Mouse (Mus musculus): ENCODE results near the gene Gal3st4.

The Gal3st4 gene

DNA sequence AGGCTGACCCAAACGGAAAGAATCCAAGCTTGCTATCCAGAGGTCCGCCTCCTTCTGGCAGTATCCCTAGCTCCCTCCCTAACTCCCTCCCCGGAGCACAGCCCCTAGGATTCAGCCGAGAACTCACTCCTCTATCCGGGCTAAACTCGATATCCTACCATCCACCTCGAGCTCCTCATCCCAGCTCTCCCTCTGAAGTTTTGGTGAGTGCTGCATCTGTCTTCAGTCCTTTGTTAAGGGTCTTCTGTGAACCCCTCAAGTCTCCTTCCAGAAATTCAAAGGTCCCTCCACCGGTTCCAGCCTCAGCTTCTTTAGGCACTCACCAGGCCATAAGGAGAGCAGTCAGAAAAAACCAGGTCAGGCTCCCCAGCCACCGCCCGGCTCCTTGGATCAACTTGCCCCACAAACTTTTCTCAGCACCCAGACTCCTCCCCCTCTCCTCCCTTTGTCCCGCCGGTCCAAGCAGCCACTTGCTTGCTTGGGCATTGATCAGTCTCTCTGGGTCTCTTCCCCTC is at the start of gene Gal3st4:
TSS of gene Gal3st4 (minus strand) at position 432 of the 515 bp plus-strand sequence.
- DNase-seq (ENCODE audit: low read depth, low spot score) = no peak

DNA sequence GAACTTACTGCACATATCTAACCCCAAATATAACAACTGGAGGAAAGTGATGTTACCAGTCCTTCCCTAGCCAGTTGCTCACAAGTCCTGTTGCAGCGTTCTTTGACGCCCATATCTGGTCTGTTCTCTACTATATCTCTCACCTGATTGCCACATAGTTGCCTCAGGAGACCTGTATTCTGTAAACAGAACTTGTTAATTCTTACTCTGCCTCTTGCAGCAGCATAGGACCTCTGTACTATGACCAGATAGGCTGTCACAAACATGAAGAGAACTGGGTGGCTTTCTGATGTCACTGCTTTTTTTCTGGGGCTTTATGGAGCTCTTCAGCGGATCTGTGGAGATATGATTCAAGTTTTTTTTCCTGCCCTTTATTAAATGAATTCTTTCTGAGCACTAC is 40.2 kb upstream of the Gal3st4 start:
- DNase-seq (ENCODE audit: low read depth, low spot score) = no peak

DNA sequence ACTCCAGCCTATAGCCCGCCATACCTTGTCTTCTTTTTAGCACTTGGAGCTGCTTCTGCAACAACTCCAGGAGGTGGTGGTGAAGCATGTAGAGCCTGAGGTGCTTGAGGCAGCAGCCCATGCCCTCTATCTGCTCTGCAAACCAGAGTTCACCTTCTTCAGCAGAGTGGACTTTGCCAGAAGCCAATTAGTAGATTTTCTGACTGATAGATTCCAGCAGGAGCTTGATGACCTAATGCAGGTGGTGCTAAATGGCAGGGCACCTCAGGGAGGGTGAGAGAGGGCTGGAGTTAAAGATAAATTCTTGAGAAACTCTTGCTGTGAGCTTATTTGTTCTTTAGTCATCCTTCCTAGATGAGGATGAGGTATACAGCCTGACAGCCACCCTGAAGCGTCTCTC is 27.0 kb upstream of the Gal3st4 start:
- DNase-seq (ENCODE audit: low read depth, low spot score) = no peak

DNA sequence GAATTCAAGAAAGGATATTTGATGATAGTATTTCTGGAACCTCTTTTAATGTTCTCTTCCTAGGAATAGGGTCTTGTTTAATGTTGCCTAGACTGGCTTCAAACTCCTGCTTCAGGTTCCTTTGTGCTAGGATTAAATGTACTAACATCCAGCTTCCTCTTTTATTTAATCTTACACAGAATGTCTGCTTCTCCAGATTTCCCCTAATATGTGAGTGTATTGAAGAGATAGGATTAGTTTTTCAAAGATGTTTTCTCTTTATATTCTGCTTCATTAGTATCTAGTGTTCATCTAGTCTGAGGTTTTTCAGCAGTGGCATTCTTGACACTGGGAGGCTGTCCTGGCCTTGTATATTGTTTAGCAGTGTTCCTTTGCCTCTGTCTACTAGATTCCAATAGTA is 21.5 kb upstream of the Gal3st4 start:
- no peak for DNase-seq (ENCODE audit: low read depth, low spot score)

DNA sequence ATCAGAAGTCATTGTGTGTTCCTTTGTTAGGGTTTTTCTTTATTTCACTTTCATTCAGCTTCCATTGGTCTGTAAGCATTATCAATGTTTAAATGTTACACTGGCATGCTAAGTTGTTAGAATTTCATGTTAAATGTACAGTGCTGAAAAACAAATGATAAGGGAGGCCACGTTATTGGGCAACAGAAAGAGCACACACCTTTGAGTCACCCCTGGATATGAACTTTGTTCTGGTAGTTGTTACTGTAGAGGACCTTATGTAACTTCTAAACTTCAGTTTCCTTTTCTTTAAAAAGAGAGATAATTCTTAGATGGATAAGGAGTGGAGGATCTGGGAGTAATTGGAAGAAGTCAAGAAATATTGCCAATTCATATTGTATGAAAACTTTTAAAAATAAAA is 19.0 kb upstream of the Gal3st4 start:
- DNase-seq (ENCODE audit: low read depth, low spot score) = no peak

DNA sequence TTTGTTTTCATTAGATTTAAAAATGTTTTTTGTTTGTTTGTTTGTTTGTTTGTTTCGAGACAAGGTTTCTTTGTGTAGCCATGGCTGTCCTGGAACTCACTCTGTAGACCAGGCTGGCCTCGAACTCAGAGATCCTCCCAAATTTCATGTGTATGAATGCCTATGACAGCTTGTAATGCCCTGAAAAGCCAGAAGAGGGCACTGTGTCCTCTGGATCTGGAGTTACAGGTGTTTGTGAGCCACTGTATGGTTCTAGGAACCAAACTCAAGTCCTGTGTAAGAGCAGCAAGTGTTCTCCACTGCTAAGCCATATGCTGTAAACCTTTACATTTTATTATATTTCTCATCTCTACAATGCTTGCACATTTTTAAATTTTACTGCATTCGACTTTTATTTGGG is 15.2 kb upstream of the Gal3st4 start:
- DNase-seq (ENCODE audit: low read depth, low spot score) = no peak

DNA sequence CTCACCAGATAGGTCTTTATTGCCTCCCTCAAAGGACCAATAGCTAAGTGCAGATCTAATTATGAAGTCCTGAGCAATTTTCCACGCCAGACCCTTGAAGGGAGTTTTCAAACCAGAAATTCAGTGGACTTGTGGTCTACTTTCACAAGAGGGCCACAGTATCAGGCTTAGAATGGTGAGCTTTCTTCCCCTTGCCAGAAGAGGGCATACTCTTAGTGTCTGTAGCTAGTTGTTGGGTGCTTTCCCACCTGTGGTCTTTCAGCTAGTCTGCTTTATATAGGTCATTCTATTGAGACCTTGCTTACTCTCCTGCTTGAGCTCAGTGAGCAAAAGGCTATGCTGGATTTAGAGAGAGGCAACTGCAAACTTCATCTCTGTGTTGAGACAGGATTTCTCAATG is 10.9 kb upstream of the Gal3st4 start:
- DNase-seq (ENCODE audit: low read depth, low spot score) = no peak

DNA sequence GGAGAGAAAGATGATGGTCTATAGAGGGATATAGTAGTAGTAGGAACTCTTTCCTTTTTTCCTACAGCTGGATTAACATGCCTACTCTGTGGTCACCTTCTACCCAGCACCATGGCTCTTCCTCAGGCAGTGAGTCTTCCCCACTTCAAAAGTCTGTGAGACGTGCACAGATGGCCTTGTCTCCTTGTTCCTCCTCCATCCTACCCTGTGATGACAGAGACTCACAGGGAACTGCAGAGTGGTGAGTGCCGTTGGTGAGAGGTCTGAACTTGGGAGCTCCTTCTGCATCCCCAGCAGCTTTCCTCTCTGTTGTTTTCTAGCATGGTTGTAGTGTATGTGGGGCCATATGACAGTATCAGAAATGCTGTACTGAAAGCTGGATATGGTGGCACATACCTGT is 9.2 kb upstream of the Gal3st4 start:
- DNase-seq (ENCODE audit: low read depth, low spot score) = no peak

DNA sequence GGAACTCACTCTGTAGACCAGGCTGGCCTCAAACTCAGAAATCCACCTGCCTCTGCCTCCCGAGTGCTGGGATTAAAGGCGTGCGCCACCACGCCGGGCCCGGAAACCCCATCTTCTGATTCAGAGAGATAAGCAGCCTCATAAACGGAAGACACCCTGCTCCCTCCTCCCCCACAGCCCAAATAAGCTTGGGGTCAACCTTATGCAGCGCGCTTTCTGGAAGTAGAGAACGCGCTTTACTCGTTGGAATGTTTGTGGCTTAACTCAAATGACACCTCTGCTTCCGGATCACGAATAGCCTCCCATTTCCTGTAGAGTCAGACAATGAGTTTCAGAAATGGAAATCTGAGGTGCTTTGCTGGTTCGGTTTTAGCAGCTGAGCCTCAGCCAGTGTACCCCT is 8.2 kb upstream of the Gal3st4 start:
- no peak for DNase-seq (ENCODE audit: low read depth, low spot score)

DNA sequence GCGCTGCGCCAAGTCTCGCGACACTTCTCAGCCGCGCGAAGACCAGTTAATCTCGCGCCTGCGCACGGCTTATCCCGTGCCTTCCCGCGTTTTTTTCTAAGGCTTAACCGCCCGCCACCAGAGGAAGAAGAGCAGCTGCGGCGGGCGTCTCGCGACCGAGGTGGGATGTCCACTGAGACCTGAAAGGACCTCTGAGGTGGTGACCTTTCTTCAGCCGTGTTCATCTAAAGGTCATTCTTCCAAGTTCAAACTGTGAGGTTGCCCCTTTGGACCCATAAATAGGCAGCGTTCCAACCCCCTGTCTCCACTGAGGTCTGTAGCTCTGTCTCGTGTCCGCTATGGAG is 7.8 kb upstream of the Gal3st4 start:
- no peak for DNase-seq (ENCODE audit: low read depth, low spot score)

DNA sequence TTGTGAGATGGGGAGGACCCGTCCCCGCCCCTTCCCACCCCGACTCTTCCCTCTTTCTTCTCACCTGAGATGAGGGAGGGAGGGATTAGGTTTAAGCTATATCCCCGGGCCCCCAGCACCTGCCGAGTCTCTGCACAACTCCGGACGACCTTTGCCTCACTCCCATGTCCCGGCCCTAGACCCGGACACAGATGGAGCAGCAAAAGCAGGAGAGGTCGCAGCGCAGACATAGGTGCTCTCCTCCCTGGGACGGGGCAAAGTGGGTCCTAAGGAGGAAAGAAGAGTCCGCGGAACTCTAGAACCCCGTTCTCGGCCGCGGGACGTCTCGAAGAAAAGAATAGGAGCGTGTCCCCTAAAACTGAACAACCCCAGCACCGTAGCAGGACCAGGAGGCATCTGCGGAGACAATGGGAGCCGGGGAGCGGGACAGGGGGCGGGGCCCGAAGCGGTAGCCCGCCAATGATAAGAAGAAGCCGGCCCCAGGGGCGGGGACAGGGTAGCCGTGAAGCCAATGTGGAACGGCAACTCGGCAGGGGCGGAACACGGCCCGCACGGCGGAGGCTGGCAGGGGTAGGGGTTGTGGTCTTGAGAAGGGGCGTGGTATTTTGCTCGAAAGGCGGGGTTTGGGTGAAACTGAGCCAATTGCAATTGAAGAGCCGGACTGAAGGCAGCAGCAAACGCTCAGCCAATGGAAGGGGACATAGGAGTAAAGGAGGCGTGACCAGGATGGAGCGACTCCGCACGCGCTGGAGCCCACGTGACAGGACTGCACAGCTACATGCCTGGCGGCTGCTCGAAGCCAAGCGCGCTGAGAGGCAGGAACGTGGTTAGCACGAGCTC is 7.2 kb upstream of the Gal3st4 start, which contains the start of the genes Gm43720, Gpc2 and Stag3:
TSS of gene Gm43720 (minus strand) at position 374 of the 840 bp plus-strand sequence.
TSS of gene Gpc2 (minus strand) at position 421 of the 840 bp plus-strand sequence.
TSS of gene Stag3 (plus strand) at position 656 of the 840 bp plus-strand sequence.
- peak; percentile 77 for DNase-seq (ENCODE audit: low read depth, low spot score)

DNA sequence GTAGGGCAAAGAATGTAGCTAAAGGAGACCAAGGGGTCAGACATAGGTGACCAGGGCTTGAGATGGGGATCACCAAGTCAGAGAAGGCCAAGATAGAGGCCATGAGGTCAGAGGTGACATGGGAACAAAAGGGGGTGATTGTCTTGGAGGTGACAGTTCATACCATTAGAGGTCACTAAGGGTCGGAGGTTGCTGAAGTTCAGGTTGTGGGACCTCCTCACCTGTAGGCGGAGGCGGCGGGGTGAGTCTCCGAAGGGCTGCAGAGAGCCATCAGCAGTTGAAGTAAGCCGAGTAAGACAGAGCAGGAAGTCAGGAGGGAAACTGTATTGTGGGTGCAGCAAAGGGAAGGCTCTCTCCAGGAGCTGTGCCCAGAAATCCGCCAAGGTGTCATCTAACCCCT is 5.4 kb upstream of the Gal3st4 start:
- DNase-seq (ENCODE audit: low read depth, low spot score) = no peak

DNA sequence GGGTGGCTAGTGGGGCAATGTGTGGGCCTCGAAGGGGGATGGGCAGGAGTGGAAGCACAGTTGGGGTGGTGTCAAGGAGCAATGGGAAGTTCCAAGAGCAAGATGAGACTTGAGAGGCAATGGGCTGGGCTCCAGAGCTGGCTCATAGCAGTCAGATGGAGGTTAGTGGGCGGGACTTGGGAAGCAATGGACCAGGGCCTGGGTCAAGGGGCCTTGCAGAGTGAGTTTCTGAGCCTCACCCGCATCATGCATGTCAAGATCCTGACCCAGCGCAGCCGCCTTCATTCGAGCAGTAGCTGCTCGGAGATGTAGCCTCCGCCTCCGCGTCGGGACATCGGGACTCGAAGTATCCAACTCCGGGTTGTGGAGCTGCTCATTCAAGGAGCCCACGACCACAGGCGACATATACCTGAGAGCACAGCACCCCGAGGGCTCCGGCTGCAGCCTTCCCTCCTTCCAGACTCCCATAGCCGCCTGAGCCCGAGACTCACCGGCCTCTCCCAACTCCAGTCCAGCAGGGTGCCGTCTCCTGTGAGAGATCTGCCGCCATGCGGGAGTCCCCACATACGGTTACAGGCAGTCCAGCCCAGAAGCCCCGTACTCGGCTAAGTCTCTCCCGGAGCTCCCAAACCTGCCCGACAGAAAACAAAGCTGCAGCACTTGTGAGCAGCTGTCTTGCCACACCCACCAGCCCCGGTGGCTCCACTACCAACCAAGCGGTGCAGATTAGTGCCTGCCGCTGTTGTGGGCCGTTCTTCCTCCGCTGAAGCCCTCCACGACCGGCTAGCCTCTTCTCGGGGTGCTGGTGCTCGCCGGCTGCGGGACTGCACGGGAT is 2.8 kb upstream of the Gal3st4 start:
- DNase-seq (ENCODE audit: low read depth, low spot score) = no peak

DNA sequence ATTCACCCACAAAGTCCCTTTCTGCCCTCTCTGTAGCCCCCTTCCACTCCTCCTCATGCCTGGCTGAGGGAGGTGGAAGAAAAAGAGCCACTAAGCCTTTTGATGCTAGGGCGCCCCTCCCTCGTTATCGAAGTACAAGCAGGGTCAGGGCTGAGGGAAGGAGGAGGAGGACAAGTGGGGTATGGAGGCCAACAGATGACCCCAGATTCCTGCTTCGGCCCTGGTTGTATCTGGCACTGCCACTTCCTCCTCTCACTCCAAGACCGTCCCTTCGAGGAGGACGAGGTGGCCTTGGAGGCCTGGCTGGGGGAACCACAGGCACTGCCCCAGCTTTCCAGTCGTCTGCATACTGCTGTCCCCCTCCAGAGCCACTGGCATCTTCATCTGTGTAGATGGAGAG is 1.5 kb upstream of the Gal3st4 start:
- no peak for DNase-seq (ENCODE audit: low read depth, low spot score)

DNA sequence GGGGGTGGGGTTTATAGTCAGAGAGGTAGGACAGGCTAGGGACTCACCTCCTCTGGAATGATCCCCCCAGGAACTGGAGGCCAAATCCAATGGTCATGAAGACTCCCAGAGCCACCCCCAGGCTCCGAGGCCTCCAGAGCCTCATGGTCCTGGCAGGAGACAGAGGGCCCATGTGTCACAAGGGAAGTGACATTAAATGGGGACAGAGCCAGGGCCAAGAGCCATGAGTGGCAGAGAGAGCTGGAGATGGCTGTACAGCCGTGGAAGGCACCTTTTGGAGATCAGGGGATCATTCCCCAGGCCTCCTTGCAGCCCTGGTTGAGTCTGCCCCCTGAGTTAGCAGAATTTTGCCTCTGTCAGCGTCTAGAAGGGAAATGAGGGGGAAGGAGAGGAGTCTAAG is 1.4 kb downstream of the Gal3st4 start:
- no peak for DNase-seq (ENCODE audit: low read depth, low spot score)

DNA sequence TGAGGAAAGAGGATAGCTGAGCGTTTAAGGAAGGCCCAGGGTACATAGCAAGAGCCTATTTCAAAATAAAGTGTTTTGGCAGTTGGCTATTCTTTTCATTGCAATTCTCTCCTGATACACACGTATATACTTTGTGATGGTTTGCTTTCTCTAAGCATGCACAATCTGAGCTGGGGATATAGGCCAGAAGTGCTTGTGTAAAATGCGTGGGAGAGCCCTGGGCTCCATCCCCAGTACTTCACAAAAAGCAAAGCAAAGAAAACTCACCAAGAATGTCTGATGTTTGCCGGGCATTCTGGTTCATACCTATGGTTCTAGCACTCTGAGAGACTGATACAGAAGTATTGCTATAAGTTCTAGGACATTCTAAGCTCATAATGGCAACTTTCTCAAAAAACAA is 3.7 kb downstream of the Gal3st4 start:
- no peak for DNase-seq (ENCODE audit: low read depth, low spot score)

DNA sequence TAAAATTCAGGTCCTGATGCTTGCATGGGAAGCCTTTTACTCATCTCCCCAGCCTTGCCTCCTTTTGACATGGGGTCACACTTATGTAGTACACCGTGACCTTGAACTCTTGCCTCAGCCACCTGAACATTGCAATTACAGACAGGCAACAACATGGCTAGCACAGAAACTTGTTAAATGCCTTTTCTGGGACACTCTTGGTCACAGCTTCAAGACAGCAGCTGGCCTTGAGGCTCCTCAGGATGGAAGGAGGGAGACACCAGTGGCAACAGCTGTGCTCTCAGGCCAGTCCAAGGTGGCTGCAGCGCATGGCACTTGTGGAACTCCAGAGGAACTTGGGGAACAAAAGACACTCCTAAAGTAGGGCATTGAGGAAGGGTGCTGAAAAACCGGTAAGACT is 5.5 kb downstream of the Gal3st4 start:
- no peak for DNase-seq (ENCODE audit: low read depth, low spot score)

DNA sequence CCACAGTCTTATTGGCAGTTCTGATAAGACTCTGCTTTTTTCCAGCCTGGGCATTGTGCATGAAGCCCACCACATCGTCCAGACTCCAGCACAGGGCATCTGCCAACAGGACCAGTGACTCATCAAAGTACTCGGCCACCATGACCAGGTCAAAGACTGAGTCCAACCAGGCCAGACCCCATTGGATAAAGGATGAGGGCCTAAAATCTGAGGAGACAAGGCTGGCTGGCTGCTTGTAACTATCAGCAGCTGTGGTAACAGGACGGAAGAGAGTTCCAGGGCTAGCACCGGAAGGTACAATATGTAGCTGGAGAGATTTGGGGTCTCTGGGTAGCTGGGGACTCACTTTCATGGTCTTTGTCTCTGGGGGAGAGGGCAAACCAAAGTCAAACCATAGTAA is 6.9 kb downstream of the Gal3st4 start:
- DNase-seq (ENCODE audit: low read depth, low spot score) = no peak

DNA sequence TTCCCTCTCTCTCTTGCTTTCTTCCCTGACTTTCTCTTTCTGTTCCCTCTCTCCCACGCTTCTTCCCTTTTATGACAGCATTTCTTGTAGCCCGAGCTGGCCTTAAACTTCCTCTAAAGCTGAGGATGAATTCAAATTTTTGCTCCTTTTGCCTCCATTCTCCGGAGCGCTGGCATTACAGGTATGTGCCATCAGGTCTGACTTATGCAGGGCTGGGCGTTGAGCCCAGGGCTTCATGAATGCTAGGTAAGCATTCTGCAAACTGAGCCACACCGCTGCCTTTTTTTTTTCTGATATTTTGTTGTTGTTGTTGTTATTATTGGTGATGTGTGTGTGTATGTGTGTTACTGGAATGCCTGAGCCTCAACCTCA is 8.4 kb downstream of the Gal3st4 start:
- no peak for DNase-seq (ENCODE audit: low read depth, low spot score)

DNA sequence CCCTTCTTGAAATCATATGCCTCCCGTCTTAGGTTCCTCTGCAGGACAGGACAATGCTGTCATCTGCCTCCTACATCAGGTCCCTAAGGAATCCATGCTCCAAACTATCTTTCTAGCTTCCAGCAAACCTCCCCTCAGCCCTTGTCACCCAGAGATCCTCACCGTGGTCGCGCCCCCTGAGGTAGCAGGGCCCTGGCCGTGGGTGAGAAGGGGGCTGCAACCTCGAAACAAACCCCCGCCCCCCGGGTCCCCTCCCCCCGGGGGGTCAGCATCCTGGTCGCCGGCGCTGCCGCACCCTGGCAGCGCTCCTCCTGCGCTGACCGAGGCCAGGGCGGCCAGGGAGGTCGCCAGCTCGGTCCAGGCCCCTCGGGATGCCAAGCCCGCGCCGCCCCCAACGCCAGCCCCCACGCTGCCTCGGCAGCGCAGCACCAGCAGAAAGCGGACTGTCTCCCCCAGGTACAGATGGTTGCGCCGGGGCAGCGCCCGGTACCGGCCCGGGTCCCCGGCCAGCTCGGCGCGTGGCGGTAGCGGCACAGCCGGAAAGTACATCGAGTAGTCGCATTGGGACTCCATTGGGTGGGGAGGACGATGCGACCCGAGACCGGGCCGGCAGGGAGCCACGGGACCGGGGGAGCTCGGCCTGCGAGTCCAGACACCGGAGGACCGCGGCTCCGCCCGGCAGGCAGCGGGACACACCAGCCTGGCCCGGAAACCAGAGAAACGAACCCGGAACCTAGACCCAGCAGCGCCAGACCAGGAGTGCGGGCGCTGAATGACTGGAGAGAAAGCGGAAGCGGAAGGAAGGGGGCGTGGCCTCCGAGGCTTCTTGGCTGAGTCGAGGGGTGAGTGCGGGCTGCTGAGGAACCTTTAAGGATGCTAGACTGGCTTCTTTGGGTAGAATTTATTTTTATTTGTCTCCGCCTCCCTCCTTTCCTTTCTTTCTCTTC is 9.1 kb downstream of the Gal3st4 start, which contains the start of gene BC037034:
TSS of gene BC037034 (minus strand) at position 774 of the 947 bp plus-strand sequence.
- DNase-seq (ENCODE audit: low read depth, low spot score) = peak; percentile 80

DNA sequence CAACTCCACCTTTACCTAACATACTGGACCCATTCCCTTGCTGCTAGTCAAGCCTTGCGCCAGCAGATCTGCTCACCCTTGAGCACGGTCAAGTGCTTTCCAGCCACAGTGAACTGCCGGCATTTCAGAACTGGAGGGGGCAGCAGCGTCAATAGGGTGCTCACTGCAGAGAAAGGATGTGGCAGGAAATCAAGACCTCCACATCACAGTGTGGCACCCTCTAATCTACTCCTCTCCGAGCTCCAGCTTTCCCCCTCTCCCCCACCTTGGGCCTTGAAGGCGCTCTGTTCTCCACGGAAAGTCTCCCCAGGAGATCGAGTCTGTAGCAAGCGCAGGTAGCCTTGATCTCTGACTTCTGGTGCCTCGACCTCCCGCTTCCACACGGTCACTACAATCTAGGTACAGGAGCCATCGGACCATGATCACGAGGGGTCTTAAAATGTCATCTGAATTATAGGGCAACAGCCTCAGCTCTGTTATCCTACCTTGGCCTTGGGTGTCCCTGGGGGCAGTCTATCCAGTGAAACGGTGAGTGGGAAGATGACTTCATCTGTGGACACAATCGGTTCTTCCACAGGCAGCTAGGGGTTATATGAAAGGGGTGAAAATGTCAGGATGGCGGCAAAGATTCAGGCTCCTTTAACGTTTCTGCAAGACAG is 9.9 kb downstream of the Gal3st4 start:
- no peak for DNase-seq (ENCODE audit: low read depth, low spot score)
